Mouse (Mus musculus): ENCODE data around the gene Hadh.

DNA sequence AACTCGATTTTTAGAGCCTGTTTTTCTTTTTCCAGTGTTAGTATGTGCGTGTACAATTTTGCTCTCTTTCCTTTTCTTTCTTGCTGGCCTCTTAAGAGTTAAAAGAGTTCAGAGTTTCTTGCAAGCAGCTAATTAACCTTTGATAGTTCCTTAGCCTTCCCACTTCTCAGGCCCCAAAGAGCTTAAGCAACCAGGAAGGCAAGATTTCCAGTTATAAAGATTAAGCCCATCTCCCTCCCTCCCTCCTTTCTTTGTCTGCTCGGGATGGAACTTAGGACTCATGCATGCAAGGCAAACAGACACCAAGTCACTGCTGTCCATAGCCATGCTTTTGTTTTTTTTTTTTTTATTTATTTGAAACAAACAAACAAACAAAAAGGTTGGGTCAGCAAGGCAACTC is 21.1 kb upstream of the Hadh start:
- TF ChIP-seq POLR2A (IDR thresholded peaks at IDR 0.05; ENCODE audit: borderline replicate concordance, extremely low read depth, insufficient read depth, insufficient read length, poor library complexity, severe bottlenecking) (no peak), CTCF (IDR thresholded peaks at IDR 0.05; ENCODE audit: borderline replicate concordance, extremely low read depth, insufficient read depth, insufficient read length) (no peak)
